Mouse (Mus musculus) cerebral cortex, adult 2 months (tissue): Measurements from ENCODE around the gene Cog7.

ENCODE experiments used
- WGBS: fragments of 180-500 bp; shearing (Covaris S2); methylation state at CpG from one replicate; pipeline ENCODE4 v1.1.7; 2018; 5-methylcytosine and 5-hydroxymethylcytosine counted together

Cog7 gene

DNA sequence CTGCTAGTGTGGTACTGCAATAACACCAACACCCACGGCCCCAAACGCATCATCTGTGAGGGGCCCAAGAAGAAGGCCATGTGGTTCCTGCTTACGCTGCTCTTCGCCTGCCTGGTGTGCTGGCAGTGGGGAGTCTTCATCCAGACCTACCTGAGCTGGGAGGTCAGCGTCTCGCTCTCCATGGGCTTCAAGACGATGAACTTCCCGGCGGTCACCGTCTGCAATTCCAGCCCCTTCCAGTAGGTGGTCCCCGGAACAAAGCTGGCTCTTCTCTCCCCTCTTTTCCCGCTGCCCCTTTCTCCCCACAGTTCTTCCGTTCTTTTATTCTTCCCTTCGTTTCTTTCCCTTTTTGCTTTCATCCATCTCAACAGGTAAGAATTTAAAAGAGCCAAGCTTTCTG is 82.2 kb downstream of the Cog7 start:
- 12% methylated on average over 14 of the region's 14 CpGs for WGBS

DNA sequence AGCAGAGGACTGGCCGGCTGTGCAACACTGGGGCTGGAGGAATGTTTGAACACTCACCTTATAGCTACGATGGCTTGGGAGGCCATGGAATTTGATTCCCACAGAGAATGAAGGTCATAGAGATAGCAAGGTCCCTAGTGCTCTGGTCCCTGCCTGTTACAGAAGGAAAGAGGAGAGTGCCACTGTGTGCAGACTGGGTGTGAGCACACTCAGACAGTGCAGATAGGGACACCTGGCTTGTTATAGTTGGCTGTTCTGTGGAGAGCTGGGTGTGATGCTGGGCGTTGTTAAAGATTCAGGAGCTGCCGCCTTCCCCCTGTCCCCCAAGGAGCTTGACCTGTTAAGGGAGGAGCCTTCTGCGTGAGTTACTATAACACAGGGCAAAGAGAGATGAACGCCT is 84.8 kb downstream of the Cog7 start:
- 77% methylated on average over 6 of the region's 6 CpGs for WGBS

DNA sequence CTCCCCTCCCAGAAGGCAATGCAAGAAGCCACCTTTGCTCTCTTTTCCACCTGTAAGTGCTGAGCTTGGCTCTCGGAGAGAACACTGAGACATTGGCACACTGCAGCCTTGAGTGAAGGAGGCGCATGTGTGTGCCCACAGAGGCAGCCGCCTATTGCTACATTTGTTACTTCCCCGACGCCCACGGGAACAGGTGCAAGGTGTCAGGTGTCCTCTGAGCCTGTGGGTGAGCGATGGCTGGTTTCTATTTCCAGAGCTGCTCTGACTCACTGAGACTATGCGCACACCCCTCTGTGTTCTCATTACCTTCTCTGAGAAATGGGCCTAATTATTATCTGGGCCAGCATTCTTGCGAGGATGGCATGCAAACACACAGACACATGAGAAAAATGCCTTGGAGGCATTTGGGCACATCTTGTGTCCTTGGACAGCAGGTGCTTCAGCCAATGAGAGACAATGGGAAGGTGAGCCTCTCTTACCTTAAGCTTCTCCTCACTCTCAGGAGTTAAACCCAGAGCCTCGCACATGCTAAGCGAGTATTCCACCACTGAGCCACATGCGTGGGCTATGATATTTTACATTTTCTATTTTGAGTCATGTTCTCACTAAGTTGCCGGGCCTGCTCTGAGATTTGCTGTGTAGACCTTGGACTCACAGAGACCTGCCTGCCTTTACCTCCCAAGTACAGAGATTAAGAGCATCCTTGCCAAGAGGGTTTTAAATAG is 90.7 kb downstream of the Cog7 start:
- WGBS, result 54% methylated on average over 13 of the region's 13 CpGs

DNA sequence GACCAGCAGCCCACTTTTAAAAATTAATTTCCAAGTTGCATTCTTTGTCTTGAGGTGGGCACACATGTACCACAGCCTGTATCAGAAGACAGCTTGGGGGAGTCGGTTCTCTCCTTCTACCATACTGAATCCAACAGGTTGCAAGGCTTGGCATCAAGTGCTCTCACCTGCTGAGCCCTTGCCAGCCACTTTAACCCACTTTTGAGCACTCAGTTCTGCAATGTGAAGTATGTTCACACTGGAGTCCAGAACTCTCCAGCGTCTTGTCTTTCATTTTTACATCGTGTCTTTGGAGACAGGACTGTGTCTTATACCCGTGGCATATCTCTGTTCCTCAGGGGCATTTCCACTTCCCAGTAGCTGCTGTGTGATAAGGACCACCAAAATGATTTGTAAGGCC is 101.3 kb downstream of the Cog7 start:
- 91% methylated on average over 4 of the region's 4 CpGs for WGBS

DNA sequence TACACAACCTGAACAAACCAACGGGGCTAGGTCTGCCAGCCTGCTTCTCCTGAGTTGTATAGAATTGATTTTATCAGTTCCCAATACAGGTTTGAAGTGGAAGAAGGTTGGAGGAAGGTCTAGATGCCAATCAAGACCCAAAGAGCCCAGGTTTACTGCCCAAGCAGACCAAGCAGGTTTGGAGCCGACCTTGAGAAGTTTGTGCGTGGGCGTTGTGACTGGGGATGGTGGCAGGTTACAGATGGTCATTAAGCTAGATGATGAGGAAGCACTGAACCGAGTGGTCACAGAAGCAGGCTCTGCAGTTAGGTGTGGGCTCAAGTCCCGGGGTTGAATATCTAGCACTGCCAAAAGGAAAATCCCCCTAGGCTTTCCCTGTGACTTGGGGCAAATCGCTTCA is 106.7 kb downstream of the Cog7 start:
- 92% methylated on average over 7 of the region's 7 CpGs for WGBS

DNA sequence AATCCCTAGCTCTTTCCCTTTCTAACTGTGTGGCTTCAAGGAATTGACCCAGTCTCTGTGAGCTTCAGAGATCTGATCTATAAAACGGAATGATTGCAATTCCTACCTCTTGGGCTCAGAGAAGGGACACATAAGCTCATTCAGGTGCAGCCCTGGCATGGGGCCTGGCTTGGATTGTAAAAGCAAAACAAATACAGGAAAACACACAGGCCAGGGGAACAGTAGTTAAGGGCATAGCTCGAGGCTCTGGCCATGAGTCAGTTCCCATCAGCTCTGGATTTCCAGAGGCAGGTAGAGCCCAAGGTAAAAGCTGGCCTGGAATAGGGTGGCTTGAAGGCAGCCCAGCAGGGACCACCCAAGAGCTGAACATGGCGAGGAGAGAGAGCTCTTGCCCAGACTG is 107.5 kb downstream of the Cog7 start:
- 59% methylated on average over 3 of the region's 3 CpGs for WGBS

DNA sequence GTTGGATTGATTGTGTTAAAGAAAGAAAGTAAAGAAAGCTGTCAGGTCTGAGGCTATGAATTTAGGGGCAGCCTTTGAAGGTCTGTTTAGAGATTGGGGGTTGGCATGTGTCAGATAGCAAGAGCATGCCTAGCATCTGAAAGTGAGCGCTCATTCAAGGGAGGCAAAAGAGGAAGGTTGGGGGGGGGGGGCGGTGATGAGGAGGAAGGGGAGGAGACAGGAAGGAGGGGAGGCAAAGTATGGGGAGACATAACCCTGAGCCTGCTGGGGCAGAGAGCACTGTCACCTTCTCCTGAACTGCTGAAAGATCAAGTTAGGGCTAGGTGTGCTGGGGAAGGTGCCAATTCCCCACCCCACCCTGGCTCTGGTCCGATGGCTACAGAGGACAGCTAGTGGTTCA is 109.9 kb downstream of the Cog7 start:
- WGBS, result 78% methylated on average over 3 of the region's 3 CpGs

DNA sequence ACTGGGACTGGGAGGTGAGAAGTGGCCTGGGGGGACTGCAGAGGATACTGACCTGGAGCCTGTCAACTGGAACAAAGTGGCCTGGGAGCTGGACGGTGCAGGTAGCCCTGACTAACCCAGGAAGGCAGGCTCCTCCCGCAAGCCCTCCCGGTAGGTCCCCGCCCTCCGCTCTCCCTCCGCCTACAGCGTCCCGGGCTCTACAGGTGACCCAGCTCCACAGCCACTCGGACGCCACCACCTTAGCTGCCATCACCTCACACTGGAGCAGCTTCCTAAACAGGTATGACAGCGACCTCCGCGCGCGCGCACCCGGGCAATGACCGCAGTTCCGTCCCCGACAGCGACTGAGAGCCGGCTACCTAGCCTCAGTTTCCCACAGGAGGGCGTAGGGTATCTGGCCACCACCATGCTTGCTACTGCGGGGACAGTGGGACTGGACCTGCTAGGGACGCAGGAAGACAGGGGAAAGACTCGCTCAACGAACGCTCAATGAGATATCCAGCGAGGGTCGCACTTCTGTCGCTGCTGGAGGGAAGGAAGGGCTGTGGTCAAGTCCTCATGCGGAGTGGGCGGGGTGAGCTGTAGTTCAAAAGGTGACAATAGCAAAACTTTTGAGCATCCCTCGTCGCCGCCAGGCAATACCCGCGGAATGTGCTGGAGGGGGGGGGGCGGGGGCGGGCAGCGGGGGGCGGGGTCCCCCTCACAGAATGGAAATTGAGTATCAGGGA is 116.5 kb downstream of the Cog7 start, which contains the start of gene Scnn1b:
Gene Scnn1b (plus strand): TSS at position 181 of the 728 bp plus-strand sequence.
- WGBS, result 2% methylated on average over 42 of the region's 42 CpGs

DNA sequence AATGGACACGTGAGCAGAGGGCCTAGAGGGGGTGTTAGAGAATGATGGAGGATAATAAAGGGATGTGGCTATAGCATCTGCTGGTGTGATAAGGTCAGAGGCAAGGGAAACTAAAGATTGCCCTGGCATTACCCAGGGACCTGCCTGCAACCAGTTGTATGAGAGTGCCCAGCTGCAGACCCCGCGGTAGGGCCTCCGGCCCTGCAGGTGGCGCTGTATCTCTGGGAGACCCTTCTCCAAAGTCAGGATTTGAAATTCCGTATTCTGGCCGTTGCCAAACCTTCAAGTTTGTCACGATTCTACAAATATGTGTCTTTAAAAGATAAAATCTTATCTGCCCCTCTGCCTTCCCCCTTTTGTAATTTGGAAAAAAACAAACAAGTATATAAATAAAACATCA is 122.6 kb downstream of the Cog7 start:
- WGBS, result 88% methylated on average over 8 of the region's 8 CpGs

DNA sequence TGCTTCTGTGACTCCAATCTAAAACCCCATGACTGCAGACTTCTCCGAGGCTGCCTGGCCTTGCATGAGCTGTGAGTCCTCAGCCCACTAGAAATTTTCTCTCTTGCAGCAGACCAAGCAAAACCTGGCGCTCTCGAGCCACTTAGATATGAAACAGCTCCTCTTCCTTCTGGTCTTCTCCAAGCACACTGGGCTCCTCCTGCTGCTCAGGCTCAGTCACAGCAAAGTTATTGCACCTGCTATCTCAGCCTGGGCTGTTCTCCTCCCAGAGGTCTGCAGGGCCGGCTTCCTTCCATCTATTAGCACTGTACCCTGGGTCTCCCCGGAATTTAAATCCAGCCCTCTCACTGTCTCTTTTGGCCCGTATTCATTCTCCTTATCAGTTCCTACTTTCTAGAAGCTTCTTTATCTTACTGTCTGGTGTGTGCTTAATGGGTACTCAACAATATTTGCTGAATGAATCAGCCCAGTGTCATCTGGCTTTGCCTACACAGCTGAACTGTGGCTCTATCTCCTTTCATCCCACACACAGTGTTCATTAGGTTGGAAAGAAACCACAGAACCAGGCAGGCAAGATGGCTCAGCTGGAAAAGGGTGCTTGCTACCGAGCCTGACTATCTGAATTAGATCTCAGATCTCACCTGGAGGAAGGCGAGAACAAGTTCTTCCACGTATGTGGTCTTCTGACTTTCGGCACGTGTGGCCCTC is 124.2 kb downstream of the Cog7 start:
- WGBS, result 83% methylated on average over 11 of the region's 11 CpGs

DNA sequence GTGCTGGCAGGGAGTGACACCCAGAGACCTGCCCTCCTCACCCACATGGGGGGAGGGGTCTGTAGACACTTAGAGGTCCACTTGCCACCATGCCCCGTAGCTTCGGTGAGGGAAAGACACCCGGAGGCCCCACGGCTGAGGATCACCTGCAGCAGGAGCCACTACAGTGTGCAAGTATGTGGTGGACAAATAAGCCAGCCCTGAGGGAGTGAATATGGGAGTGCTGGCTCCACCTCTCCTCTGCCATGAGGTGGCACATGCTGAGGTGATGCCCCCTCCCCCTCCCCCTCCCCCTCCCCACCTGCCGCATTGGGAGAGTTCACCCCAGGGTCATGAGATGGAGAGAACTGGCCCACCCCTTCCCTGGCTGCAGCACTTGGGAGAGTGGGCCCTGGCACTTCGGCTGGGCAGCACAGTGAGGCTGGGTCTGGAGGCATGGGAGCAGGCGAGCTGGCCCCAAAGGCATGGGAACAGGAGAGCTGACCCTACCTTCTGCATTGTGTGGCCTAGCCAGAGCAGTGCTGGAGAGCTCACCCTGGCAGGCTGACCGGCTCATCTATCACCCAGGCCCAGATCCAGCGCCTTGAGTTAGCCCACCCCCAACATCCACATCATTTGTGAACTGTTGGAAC is 132.9 kb downstream of the Cog7 start:
- 87% methylated on average over 9 of the region's 9 CpGs for WGBS

DNA sequence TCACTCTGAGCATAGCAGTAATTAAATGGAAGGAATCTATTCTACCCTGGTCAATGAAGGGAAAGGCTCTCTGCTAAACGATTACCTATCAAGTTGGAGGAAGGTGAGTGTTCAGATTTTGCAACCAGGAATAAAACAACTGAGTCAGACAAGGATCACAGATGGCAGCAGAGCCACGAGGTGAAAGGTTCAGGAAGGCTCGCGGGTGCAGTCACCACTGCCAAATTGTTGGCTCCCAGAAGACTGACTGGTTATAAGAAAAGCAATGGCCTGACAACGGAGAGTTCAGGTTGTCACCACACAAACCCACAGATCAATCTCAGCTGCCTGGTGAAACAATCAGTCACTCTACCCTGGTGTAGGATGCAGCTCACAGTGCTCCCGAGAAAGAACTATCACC is 135.5 kb downstream of the Cog7 start:
- 75% methylated on average over 6 of the region's 6 CpGs for WGBS

DNA sequence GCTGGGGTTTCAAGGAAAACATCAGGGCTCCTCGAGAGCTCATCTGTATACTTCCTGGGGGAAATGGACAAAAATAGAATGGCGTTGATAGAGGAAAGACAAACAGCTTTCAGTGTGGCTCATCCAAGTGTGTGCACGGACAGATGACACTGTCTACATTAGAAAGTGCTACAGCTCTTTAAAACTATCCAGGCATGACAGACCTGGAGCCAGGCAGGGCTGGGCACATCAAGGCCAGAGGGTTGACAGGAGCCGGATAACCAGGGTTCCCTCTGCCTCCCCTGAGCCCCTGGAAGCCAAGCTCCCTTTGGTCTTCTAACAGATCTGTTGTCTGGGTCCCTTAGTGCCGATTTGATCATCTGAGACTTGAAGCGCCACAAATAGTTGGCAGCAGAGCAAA is 139.3 kb downstream of the Cog7 start:
- WGBS, result 69% methylated on average over 6 of the region's 6 CpGs

DNA sequence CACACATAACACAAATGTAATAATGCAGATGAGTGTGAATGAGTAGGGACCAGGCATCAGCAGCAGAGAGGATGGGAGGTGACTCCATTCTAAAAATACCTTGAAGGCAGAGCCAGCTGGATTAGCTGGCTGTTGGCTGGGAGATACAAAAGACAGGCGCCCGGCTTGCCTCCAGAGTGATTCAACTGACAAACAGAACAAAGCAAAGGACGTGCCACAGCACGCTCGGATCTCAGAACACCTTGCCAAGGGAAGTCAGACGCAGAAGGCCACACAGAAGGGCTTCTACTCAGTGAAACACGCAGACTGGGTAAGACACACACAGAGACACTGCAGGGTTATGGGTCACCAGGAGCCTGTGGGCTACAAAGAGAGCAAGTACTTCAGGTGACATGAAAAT is 140.7 kb downstream of the Cog7 start:
- WGBS, result 32% methylated on average over 7 of the region's 7 CpGs

DNA sequence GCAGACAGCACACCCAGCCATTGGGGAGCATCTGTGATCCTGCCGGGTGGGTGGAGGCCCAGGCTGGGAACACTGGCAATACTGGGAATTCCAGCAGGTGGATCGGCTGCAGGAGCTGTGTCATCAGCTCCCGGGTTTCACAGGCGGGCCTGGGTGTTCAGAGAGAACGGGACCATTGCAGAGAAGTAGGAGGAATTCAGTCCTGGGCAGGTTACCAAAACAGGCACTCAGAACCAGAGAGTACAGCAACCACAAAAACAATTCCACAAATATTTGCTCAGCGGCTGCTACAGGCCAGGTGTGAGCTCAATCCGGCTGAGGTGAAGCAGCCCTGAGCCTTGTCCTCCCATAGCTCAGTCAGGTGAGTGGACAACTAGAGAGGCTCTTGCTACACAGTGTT is 144.7 kb downstream of the Cog7 start:
- 64% methylated on average over 7 of the region's 7 CpGs for WGBS

DNA sequence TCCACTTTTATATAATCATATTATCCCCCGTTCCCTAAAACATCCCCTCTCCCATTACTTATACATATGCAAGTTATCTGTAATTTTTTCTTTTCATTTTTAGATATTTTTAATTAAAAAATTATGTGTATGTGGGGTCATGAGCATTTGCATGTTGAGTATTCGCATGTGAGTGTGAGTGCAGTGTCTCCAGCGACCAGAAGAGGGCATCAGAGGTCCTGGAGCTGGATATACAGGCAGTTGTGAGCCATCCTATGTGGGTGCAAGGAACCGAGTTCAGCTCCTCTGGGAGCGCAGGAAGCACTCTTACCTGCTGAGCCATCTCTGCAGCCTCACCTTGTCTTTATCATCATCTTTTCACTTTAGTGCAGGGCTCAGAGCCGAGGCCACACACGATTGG is 146.1 kb downstream of the Cog7 start:
- WGBS, result 88% methylated on average over 7 of the region's 7 CpGs
